Mouse (Mus musculus) CH12.LX (cell line): ENCODE results near the gene Hcn1. TPM values are rescaled to one million over a fixed set of nuclear protein-coding genes. Genes with fewer than 3 reads are reported as not detected.

ENCODE experiments used
- DNase-seq: peaks from one replicate; pipeline ENCODE4 v3.0.0-alpha.2; 2013; ENCODE audit errors: extremely low read depth
- H3K27ac ChIP-seq: 2 replicates; pipeline ENCODE4 v1.5.1; 2012; ENCODE audit warnings: low read depth, mild to moderate bottlenecking, control low read depth, moderate library complexity; ENCODE audit not compliant: insufficient read depth
- H3K27me3 ChIP-seq: replicated peaks from 2 replicates; pipeline ENCODE3; 2012; ENCODE audit warnings: inconsistent platforms
- H3K36me3 ChIP-seq, 2 experiments: replicated peaks in 1 of 2; 2 replicates each; pipeline versions ENCODE3 to v1.6.1; 2012; ENCODE audit warnings: inconsistent platforms in 1 of 2, low read length in 1 of 2, mild to moderate bottlenecking in 1 of 2, mixed read lengths in 1 of 2, moderate library complexity in 1 of 2; ENCODE audit not compliant: control insufficient read depth in 1 of 2, insufficient read depth in 1 of 2
- H3K4me1 ChIP-seq, 2 experiments: 2 replicates each; pipeline ENCODE4 v1.6.1; 2012; ENCODE audit warnings: inconsistent platforms in 1 of 2, moderate library complexity in 1 of 2; ENCODE audit not compliant: insufficient read depth in 2 of 2, control insufficient read depth in 1 of 2
- H3K4me2 ChIP-seq: 2 replicates; pipeline ENCODE4 v1.6.1; 2012; ENCODE audit warnings: low read depth, mild to moderate bottlenecking, control low read depth; ENCODE audit not compliant: poor library complexity, insufficient read depth, severe bottlenecking
- H3K4me3 ChIP-seq, 3 experiments: fragments of 150-350 bp in 1 of 3; sonication (generic) in 1 of 3; replicated peaks in 1 of 3; 2 replicates each; pipeline versions ENCODE3 to v1.5.1; 2011 to 2012; ENCODE audit warnings: low read depth in 2 of 3, low read length in 2 of 3, mild to moderate bottlenecking in 2 of 3, moderate library complexity in 2 of 3, control low read depth in 1 of 3, improper control_type of control experiment in 1 of 3, inconsistent platforms in 1 of 3, mixed read lengths in 1 of 3; ENCODE audit not compliant: poor library complexity in 1 of 3
- H3K79me2 ChIP-seq: replicated peaks from 2 replicates; pipeline ENCODE4 v1.6.1; 2012; ENCODE audit warnings: mild to moderate bottlenecking, moderate library complexity; ENCODE audit not compliant: control insufficient read depth, poor library complexity, insufficient read depth, severe bottlenecking; ENCODE audit errors: extremely low read depth
- H3K9ac ChIP-seq: 2 replicates; pipeline ENCODE4 v1.6.1; 2012; ENCODE audit warnings: low read depth, mild to moderate bottlenecking, control low read depth, moderate library complexity; ENCODE audit not compliant: insufficient read depth
- H3K9me3 ChIP-seq: replicated peaks from 2 replicates; pipeline ENCODE3; 2012; ENCODE audit warnings: low read length, inconsistent platforms, mixed read lengths
- E2F4 ChIP-seq: IDR thresholded peaks from 2 replicates; pipeline ENCODE4 v1.6.1; 2011; ENCODE audit warnings: low read depth, low read length, improper control_type of control experiment; ENCODE audit not compliant: insufficient replicate concordance
- EP300 ChIP-seq: IDR thresholded peaks from 2 replicates; pipeline ENCODE4 v1.6.1; 2011; ENCODE audit warnings: low read length, improper control_type of control experiment
- ETS1 ChIP-seq: conservative IDR thresholded peaks from 2 replicates; pipeline ENCODE4 v1.6.1; 2012; ENCODE audit warnings: low read depth, mild to moderate bottlenecking, inconsistent platforms, low read length, improper control_type of control experiment, moderate library complexity
- GABPA ChIP-seq: IDR thresholded peaks from 2 replicates; pipeline ENCODE4 v1.6.1; 2012; ENCODE audit warnings: low read depth, low read length, improper control_type of control experiment, inconsistent platforms; ENCODE audit not compliant: insufficient replicate concordance
- HCFC1 ChIP-seq: IDR thresholded peaks from 2 replicates; pipeline ENCODE4 v1.6.1; 2012; ENCODE audit warnings: low read depth, mild to moderate bottlenecking, inconsistent platforms, low read length, improper control_type of control experiment
- IRF4 ChIP-seq: IDR thresholded peaks from 2 replicates; pipeline ENCODE4 v1.6.1; 2014; ENCODE audit warnings: low read depth, mild to moderate bottlenecking, inconsistent platforms, low read length, improper control_type of control experiment
- JUND ChIP-seq: conservative IDR thresholded peaks from 2 replicates; pipeline ENCODE4 v1.6.1; 2011; ENCODE audit warnings: low read depth, low read length, improper control_type of control experiment
- KAT2A ChIP-seq: IDR thresholded peaks from 2 replicates; pipeline ENCODE4 v1.6.1; 2012; ENCODE audit warnings: low read length, improper control_type of control experiment, inconsistent platforms; ENCODE audit not compliant: insufficient replicate concordance
- MAFK ChIP-seq: IDR thresholded peaks from 2 replicates; pipeline ENCODE4 v1.6.1; 2011; ENCODE audit warnings: low read length, improper control_type of control experiment; ENCODE audit not compliant: insufficient replicate concordance
- MAX ChIP-seq: IDR thresholded peaks from 2 replicates; pipeline ENCODE4 v1.6.1; 2011; ENCODE audit warnings: low read length, improper control_type of control experiment
- PAX5 ChIP-seq: IDR thresholded peaks from 2 replicates; pipeline ENCODE4 v1.6.1; 2012; ENCODE audit warnings: low read length, inconsistent platforms, mixed read lengths
- POLR2A ChIP-seq: IDR thresholded peaks from 2 replicates; pipeline ENCODE4 v1.6.1; 2011; ENCODE audit warnings: low read depth, mild to moderate bottlenecking, improper control_type of control experiment, low read length
- RAD21 ChIP-seq: IDR thresholded peaks from 2 replicates; pipeline ENCODE4 v1.6.1; 2011; ENCODE audit warnings: low read depth, mild to moderate bottlenecking, low read length, improper control_type of control experiment, moderate library complexity
- RCOR1 ChIP-seq: conservative IDR thresholded peaks from 2 replicates; pipeline ENCODE4 v1.6.1; 2012; ENCODE audit warnings: low read depth, mild to moderate bottlenecking, inconsistent platforms, low read length, improper control_type of control experiment
- SMC3 ChIP-seq: IDR thresholded peaks from 2 replicates; pipeline ENCODE4 v1.6.1; 2011; ENCODE audit warnings: low read depth, low read length, improper control_type of control experiment
- TBP ChIP-seq: conservative IDR thresholded peaks from 2 replicates; pipeline ENCODE4 v1.6.1; 2011; ENCODE audit warnings: low read depth, low read length, improper control_type of control experiment
- TCF12 ChIP-seq: IDR thresholded peaks from 2 replicates; pipeline ENCODE4 v1.6.1; 2014; ENCODE audit warnings: low read depth, mild to moderate bottlenecking, inconsistent platforms, low read length, improper control_type of control experiment
- ZKSCAN1 ChIP-seq: IDR thresholded peaks from 2 replicates; pipeline ENCODE4 v1.6.1; 2012; ENCODE audit warnings: low read depth, inconsistent platforms, low read length, improper control_type of control experiment, borderline replicate concordance
- dilution Hi-C: fragments of 300-500 bp; cut with MboI; formaldehyde crosslinking; loops from 2 replicates; pipeline ENCODE4 v1.14.3; 2020; ENCODE audit warnings: low sequenced_read_pairs; ENCODE audit not compliant: extremely low pct_unique_long_range_greater_than_20kb, extremely low pct_ligation_motif_present
- in situ Hi-C: fragments of 300-500 bp; cut with MboI; formaldehyde crosslinking; loops from 3 replicates; pipeline ENCODE4 v1.14.3; 2019; ENCODE audit warnings: low sequenced_read_pairs, low pct_ligation_motif_present, low pct_unique_long_range_greater_than_20kb, mixed read lengths
- polyA plus RNA-seq: library from polyadenylated mRNA; unstranded; fragments of >175 nt; gene quantifications from 2 replicates; pipeline ENCODE4 v1.2.1, GENCODE M21; 2012; ENCODE audit warnings: low read depth; ENCODE audit not compliant: insufficient read length
- total RNA-seq, 2 experiments: library from RNA; depleted of rRNA; stranded (reverse); fragments of 300-350 nt in 1 of 2; fragments of >200 nt in 1 of 2; gene quantifications; 2 replicates each; pipeline ENCODE4 v1.2.3; 2012 to 2014

The Hcn1 gene
- total and polyA plus RNA-seq, 3 experiments = not detected

DNA sequence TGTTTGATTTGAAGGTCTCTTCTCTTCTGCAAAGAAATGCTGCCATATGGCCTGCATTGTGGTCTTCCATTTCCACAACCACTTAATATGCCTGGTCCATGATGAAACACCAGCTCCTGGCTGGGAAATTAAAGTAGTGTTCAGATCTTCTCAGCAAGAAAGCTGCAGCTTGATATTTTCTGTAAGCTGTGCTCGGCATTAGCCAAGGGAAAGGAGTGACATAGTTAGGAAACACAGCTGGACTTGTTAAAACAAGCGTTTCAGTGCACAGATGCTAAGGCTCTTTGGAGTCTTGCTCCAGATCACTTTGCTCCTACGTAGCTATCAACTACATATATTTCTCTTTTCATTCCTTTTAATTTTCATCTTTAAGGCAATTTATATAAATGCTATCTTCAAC, 344.7 kb downstream of the Hcn1 start:
- no peaks in the 10 kb centered on the region for H3K4me1 ChIP-seq
- dilution Hi-C loops (no loop called here), in situ Hi-C loops (no loop called here)
- no peak overlapping the region for H3K27ac ChIP-seq
- no peaks in the 10 kb centered on the region for H3K27me3 ChIP-seq
- peaks cover 15% of the 10 kb centered on the region for H3K9me3 ChIP-seq
- H3K36me3 ChIP-seq = no peaks in the 10 kb centered on the region
- TF ChIP-seq GABPA (no peak), EP300 (no peak), ZKSCAN1 (no peak), PAX5 (no peak), MAFK (no peak), RAD21 (no peak), E2F4 (no peak), JUND (no peak)
- H3K9ac ChIP-seq = no peak overlapping the region
- H3K4me2 ChIP-seq = no peak overlapping the region
- no peak overlapping the region for H3K4me3 ChIP-seq
- DNase-seq = no peak
- H3K79me2 ChIP-seq = no peaks in the 10 kb centered on the region

DNA sequence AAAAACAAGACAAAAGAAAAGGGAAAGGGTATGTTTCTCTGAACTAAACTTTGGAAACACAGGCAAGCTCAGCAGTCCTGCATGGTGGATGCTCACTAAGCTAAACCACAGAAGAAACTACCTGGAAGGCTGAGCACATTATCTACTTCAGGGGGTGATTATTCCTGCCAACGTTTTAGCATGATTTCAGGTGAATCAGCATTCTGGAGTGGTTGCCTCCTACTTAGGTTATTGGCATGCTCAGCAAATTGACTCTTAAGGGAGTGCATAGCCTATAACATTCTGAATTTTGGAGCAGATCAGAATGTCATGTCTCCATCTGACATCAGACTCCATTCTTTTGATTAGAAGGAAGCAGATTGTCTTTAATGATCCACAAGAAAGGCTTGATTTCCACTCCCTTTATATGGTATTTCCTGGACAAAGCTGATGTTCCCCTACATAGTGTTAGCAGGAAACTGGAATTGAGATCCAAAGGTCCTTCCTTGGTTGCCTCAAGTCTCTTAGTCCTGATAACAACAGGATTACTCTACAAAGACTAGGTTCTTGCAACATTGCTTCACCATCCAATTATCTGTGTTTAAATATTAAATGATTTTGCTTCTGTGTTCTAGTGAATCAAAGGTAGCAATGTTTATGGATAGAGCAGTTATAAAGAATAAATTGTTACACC, 345.7 kb downstream of the Hcn1 start:
- Histone ChIP-seq H3K4me3 (no peak overlapping the region), H3K9me3 (peaks cover 18% of the 10 kb centered on the region), H3K79me2 (no peaks in the 10 kb centered on the region), H3K4me1 (no peaks in the 10 kb centered on the region), H3K4me2 (no peak overlapping the region), H3K27ac (no peak overlapping the region), H3K9ac (no peak overlapping the region), H3K36me3 (no peaks in the 10 kb centered on the region), H3K27me3 (no peaks in the 10 kb centered on the region)
- DNase-seq = no peak
- in situ Hi-C loops (no loop called here), dilution Hi-C loops (no loop called here)
- TF ChIP-seq TCF12 = no peak
- no peak for TF ChIP-seq IRF4
- no peak for TF ChIP-seq SMC3
- TF ChIP-seq POLR2A = no peak
- TF ChIP-seq JUND = no peak
- TF ChIP-seq HCFC1 = no peak
- TF ChIP-seq RCOR1 = no peak
- no peak for TF ChIP-seq ETS1
- no peak for TF ChIP-seq E2F4
- TF ChIP-seq TBP = no peak
- no peak for TF ChIP-seq PAX5
- TF ChIP-seq MAX = no peak
- no peak for TF ChIP-seq KAT2A
